Mouse (Mus musculus) limb, embryonic 14.5 days (tissue): ENCODE results near the gene Uri1. TPM values are rescaled to one million over a fixed set of nuclear protein-coding genes. Genes with fewer than 3 reads are reported as not detected.

Experiments used
- ATAC-seq: fragments of 200-750 bp; cut with Nextera tagmentation; 2 replicates; pipeline ENCODE4 v1.8.0; 2017; ENCODE audit warnings: low read depth, moderate number of reproducible peaks, moderate TSS enrichment; ENCODE audit not compliant: low FRiP score
- DNase-seq: peaks from one replicate; pipeline ENCODE4 v3.0.0-alpha.2; 2015; ENCODE audit warnings: low spot score
- H3K27ac ChIP-seq: fragments of 300-500 bp; sonication (generic); replicated peaks from 2 replicates; pipeline ENCODE4 v1.5.1; 2014; ENCODE audit warnings: low read depth, mild to moderate bottlenecking, low read length, moderate library complexity, mixed read lengths
- H3K27me3 ChIP-seq: fragments of 300-500 bp; sonication (generic); 2 replicates; pipeline ENCODE4 v1.6.1; 2014; ENCODE audit warnings: low read length, mixed read lengths; ENCODE audit not compliant: control insufficient read depth, insufficient read depth
- H3K36me3 ChIP-seq: fragments of 300-500 bp; sonication (generic); 2 replicates; pipeline ENCODE4 v1.6.1; 2014; ENCODE audit warnings: mild to moderate bottlenecking, low read length, moderate library complexity, mixed read lengths; ENCODE audit not compliant: control insufficient read depth, insufficient read depth
- H3K4me1 ChIP-seq: fragments of 300-500 bp; sonication (generic); 2 replicates; pipeline ENCODE4 v1.6.1; 2014; ENCODE audit warnings: antibody characterized with exemption, low read length, mixed read lengths; ENCODE audit not compliant: control insufficient read depth, insufficient read depth
- H3K4me2 ChIP-seq: fragments of 300-500 bp; sonication (generic); replicated peaks from 2 replicates; pipeline ENCODE4 v1.6.1; 2014; ENCODE audit warnings: low read depth, mild to moderate bottlenecking, low read length, moderate library complexity; ENCODE audit not compliant: severe bottlenecking
- H3K4me3 ChIP-seq: fragments of 300-500 bp; sonication (generic); replicated peaks from 2 replicates; pipeline ENCODE4 v1.5.1; 2014; ENCODE audit warnings: low read length
- H3K9ac ChIP-seq: fragments of 300-500 bp; sonication (generic); 2 replicates; pipeline ENCODE4 v1.6.1; 2014; ENCODE audit warnings: mild to moderate bottlenecking, low read depth, low read length, moderate library complexity; ENCODE audit not compliant: severe bottlenecking
- H3K9me3 ChIP-seq: fragments of 300-500 bp; sonication (generic); 2 replicates; pipeline ENCODE4 v1.6.1; 2016; ENCODE audit warnings: low read length; ENCODE audit not compliant: control insufficient read depth
- POLR2A ChIP-seq: fragments of 200-500 bp; IDR thresholded peaks from 2 replicates; pipeline ENCODE4 v1.8.0; 2012; ENCODE audit warnings: inconsistent platforms, mild to moderate bottlenecking, moderate library complexity, borderline replicate concordance; ENCODE audit not compliant: insufficient read depth, insufficient read length; ENCODE audit errors: extremely low read depth
- WGBS: fragments of 180-500 bp; shearing (Covaris S2); extraction: QIAGEN DNeasy Blood & Tissue Kit; methylation state at CpG from one replicate; pipeline ENCODE4 v1.1.7; 2014; 5-methylcytosine and 5-hydroxymethylcytosine counted together
- polyA plus RNA-seq, 2 experiments: library from polyadenylated mRNA; depleted of rRNA in 1 of 2; stranded (reverse) in 1 of 2; unstranded in 1 of 2; fragments of >200 nt; fragmentation: Nextera tagmentation in 1 of 2; extraction: Ambion mirVana in 1 of 2; gene quantifications; 2 replicates each; pipeline versions ENCODE4 v1.2.1 to v1.2.3; 2012 to 2014

Gene Uri1
- polyA plus RNA-seq, 2 experiments, result 29.0 to 43.4 TPM

DNA sequence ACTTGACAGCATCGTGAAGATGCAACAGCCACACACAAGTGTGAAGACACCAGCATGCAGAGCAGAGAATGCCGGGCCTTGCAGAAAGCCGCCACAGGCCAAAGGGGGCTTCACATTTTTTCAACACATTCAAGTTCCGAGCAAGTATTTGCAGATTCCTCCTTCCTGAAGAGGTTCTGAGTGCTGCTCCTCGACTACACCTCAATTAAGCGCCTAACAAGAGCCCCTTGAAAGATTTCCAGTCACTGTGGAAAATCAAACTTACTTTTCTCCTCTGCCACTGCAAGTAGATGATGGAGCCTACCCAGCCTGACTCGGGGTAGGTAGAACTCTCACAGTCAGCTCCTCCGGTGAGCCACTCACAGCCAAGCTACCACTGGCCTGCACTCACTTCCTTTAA is 86.9 kb downstream of the Uri1 start:
- Histone ChIP-seq H3K27ac (no peak overlapping the region), H3K9me3 (0 out of 2 replicates have a peak, but pooled peaks cover 4% of the 10 kb centered on the region), H3K27me3 (no peaks in the 10 kb centered on the region), H3K4me2 (no peak overlapping the region), H3K4me3 (no peak overlapping the region), H3K4me1 (peaks cover 5% of the 10 kb centered on the region), H3K36me3 (0 out of 2 replicates have a peak, but pooled peaks cover 4% of the 10 kb centered on the region), H3K9ac (no peak overlapping the region)
- no peak for ATAC-seq
- 85% methylated on average over 8 of the region's 8 CpGs for WGBS
- TF ChIP-seq POLR2A, result no peak
- DNase-seq, result no peak

DNA sequence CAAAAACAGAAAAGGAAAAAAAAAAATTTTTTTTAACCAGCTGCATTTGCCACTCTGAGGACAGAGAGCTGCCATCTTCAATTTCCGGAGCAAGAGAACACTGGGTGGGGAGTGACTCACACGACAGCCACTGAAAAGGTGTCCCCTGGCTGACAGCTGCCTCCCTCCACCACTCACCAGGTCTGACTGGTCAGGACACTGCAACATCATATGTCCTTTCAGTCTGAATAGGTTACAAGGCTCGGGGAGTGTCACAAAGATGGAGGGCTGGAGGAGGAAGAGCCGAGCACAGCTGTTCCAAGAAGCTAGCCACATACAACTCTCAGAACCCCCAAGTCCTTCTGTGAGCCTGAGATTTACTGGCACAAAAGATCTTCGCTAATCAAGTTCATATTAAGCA is 87.6 kb downstream of the Uri1 start:
- TF ChIP-seq POLR2A, result no peak
- ATAC-seq, result no peak

DNA sequence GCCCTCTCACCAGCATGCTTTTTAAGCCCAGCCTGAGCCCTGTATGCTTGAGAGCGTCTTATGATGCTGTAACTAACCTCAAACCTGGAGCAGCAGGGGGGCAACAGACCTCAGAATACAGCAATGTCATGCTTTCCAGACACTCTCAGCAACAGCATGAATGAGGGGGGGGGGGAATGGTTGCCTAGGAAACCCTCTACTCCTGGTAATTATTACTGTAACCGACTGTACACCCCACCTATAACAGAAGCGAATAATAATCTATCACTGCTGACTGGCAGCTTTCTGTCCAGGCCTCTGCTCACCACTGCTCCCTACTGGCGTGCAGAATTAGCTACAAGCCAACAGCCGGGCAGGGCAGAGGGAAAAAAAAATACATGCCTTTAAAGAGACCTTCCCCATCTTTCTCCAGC is 88.6 kb downstream of the Uri1 start:
- Histone ChIP-seq H3K9me3 (no peaks in the 10 kb centered on the region), H3K27ac (no peak overlapping the region), H3K4me1 (peaks cover 5% of the 10 kb centered on the region), H3K36me3 (no peaks in the 10 kb centered on the region), H3K4me3 (no peak overlapping the region), H3K4me2 (no peak overlapping the region), H3K27me3 (no peaks in the 10 kb centered on the region), H3K9ac (no peak overlapping the region)
- no peak for TF ChIP-seq POLR2A
- DNase-seq (no peak), ATAC-seq (peak; percentile 60; the same call in 1 of the 2 replicates)
- 14% methylated on average over 5 of the region's 5 CpGs for WGBS

More for the DNA sequence above, 87.6 kb downstream of the Uri1 start:
- H3K9ac ChIP-seq, result no peak overlapping the region
- no peak overlapping the region for H3K4me2 ChIP-seq
- H3K36me3 ChIP-seq, result 0 out of 2 replicates have a peak, but pooled peaks cover 4% of the 10 kb centered on the region
- H3K27me3 ChIP-seq, result no peaks in the 10 kb centered on the region
- H3K9me3 ChIP-seq, result 0 out of 2 replicates have a peak, but pooled peaks cover 2% of the 10 kb centered on the region
- 75% methylated on average over 5 of the region's 5 CpGs for WGBS
- no peak overlapping the region for H3K27ac ChIP-seq
- H3K4me3 ChIP-seq, result no peak overlapping the region
- DNase-seq, result no peak
- peaks cover 5% of the 10 kb centered on the region for H3K4me1 ChIP-seq

DNA sequence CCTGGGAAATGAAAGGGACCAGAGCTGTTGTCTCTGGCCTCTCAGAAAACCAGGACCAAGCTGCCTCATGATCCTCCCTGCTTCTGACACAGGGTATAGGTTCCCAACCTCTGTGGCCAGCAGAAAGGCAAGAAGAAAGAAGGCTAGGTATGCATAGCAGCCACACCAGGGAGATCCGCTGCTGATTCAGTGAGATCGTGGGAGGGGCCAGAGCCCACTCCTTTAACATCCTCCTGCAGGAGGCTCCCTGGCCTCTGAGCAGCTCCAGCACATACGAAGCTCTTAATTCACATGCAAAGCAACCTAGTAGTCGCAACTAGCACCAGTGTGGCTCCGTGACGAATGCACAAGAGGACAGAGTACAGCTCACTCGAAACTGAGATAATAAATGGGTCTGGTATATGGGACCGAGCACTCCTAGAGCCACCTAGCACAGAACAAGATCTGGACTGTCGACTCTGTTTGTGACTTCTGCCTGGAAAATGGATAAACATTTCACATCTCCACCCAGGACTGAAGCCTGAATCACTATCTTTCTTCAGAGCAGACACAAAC is 89.5 kb downstream of the Uri1 start:
- no peak for DNase-seq
- no peak for TF ChIP-seq POLR2A
- WGBS, result 46% methylated on average over 9 of the region's 9 CpGs
- Histone ChIP-seq H3K4me1 (peaks cover 5% of the 10 kb centered on the region), H3K27me3 (no peaks in the 10 kb centered on the region), H3K4me3 (no peak overlapping the region), H3K36me3 (no peaks in the 10 kb centered on the region), H3K9me3 (no peaks in the 10 kb centered on the region), H3K9ac (no peak overlapping the region), H3K27ac (no peak overlapping the region), H3K4me2 (no peak overlapping the region)
- ATAC-seq, result no peak

DNA sequence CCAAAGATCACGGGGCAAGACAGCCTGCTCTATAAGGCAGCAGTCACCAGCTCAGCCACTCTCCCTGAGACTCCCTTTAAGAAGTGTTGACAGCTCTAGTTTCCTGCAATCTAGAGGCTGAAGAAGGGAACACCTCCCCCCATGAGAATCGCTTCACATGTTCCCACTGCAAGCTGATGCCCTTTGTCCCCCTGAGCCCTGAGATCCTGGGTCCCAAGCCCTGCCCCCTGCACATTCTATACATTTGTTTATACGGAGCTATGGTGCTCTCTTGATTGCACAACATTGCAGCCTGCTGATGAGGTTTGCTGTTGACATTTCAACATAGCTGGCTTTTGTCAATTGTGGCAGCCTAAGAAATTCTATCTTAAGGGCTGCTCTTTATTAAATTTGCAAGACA is 91.7 kb downstream of the Uri1 start:
- no peak overlapping the region for H3K4me3 ChIP-seq
- H3K27ac ChIP-seq, result no peak overlapping the region
- WGBS, result 25% methylated on average over 3 of the region's 3 CpGs
- no peaks in the 10 kb centered on the region for H3K9me3 ChIP-seq
- no peaks in the 10 kb centered on the region for H3K27me3 ChIP-seq
- H3K4me2 ChIP-seq, result no peak overlapping the region
- ATAC-seq, result no peak
- H3K4me1 ChIP-seq, result peaks cover 5% of the 10 kb centered on the region
- no peak for DNase-seq
- H3K36me3 ChIP-seq, result no peaks in the 10 kb centered on the region
- TF ChIP-seq POLR2A, result no peak
- no peak overlapping the region for H3K9ac ChIP-seq

DNA sequence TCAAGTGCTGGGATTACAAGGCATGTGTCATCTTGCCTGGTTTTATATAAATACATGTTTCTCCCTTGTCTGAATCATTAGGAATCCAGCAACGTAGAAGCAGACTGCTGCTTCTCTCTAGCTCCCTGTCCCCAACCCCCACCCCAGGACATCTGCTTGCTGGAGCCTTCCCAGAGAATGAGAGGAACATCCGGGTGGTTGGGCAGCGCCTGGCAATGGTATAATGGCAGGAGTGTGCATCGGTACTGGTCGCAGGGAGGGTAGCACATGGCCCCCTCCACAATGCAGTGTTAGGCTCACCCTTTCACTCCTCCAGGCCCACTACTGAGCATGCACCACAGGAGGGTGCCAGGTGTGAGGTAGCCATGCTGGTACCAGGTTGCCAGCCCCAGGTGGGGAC is 93.6 kb downstream of the Uri1 start:
- H3K4me2 ChIP-seq, result no peak overlapping the region
- H3K4me3 ChIP-seq, result no peak overlapping the region
- no peak for DNase-seq
- no peak for TF ChIP-seq POLR2A
- ATAC-seq, result no peak
- no peak overlapping the region for H3K27ac ChIP-seq
- no peak overlapping the region for H3K9ac ChIP-seq
- no peaks in the 10 kb centered on the region for H3K36me3 ChIP-seq
- no peaks in the 10 kb centered on the region for H3K9me3 ChIP-seq
- WGBS, result 54% methylated on average over 5 of the region's 5 CpGs
- peaks cover 5% of the 10 kb centered on the region for H3K4me1 ChIP-seq
- no peaks in the 10 kb centered on the region for H3K27me3 ChIP-seq
